Mouse (Mus musculus) layer of hippocampus, adult 2 months (tissue): ENCODE measurements around the gene 4833439L19Rik. TPM values are rescaled to one million over a fixed set of nuclear protein-coding genes. Genes with fewer than 3 reads are reported as not detected.
A peak's percentile ranks its signal among the peaks of the same experiment; 100 is the strongest.
"Not testable (repeated sequence)": the region's sequence is repeated elsewhere in the genome, so short reads cannot be mapped to it uniquely, and the experiment has no call there.

Experiments
- DNase-seq, 2 experiments: peaks; one replicate each; pipeline ENCODE4 v3.0.0; 2022; ENCODE audit warnings: low spot score in 2 of 2
- H3K27ac ChIP-seq: fragments of 200-600 bp; 2 replicates; pipeline ENCODE4 v1.8.1; 2022
- H3K4me3 ChIP-seq: fragments of 200-600 bp; 2 replicates; pipeline ENCODE4 v1.8.1; 2022; ENCODE audit warnings: mild to moderate bottlenecking
- CTCF ChIP-seq: fragments of 200-600 bp; conservative IDR thresholded peaks from 2 replicates; pipeline ENCODE4 v1.8.1; 2022; ENCODE audit warnings: antibody characterized with exemption, mild to moderate bottlenecking, moderate library complexity
- long read RNA-seq, 2 experiments: library from polyadenylated mRNA; stranded (forward); transcript quantifications; one replicate each; pipeline ENCODE4 v2.0.0; 2021; ENCODE audit warnings: borderline mapping rate in 2 of 2
- total RNA-seq, 2 experiments: library from RNA; stranded (reverse); gene quantifications; 2 replicates each; pipeline ENCODE4 v1.2.3; 2021

The 4833439L19Rik gene
- total RNA-seq: 100 to 1,000 TPM; 152 to 159 TPM
- long read RNA-seq, experiment 1, transcript 4833439L19Rik-209 (5 exons, 946 nt): minor isoform, 25 of 190 reads
- long read RNA-seq, experiment 1, transcript 4833439L19Rik-201 (9 exons, 2,727 nt): major isoform, 35 of 190 reads
- long read RNA-seq, experiment 1, partial matches to known transcripts: 33 of 190 reads
- long read RNA-seq, experiment 1, other reads (novel, unspliced or antisense): 94 of 190 reads
- long read RNA-seq, experiment 2, transcript 4833439L19Rik-201 (9 exons, 2,727 nt): minor isoform, 33 of 300 reads
- long read RNA-seq, experiment 2, transcript 4833439L19Rik-209 (5 exons, 946 nt): major isoform, 40 of 300 reads
- long read RNA-seq, experiment 2, transcript 4833439L19Rik-208 (8 exons, 2,502 nt): minor isoform, 10 of 300 reads
- long read RNA-seq, experiment 2, partial matches to known transcripts: 58 of 300 reads
- long read RNA-seq, experiment 2, other reads (novel, unspliced or antisense): 159 of 300 reads

DNA sequence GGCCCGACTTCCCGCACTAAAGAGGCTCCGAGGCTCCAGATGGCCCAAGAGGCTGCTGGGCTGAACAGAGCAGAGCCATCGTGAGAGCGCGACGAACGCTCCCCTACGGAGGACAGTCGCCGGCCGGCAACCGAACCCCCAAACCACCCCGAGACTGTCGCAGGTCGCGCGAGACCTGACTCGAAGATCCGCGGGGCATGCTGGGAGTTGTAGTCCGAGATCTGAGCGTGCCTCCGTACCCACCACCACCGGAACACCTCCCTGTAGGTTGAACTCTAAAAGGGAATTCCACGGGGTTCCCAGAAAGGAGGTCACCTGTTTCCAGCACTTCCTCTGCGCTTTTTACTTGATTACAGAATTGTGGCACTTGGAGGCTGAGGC, at the start of gene 4833439L19Rik:
Gene 4833439L19Rik (minus strand): TSS at position 235 of the 381 bp plus-strand sequence.
- TF ChIP-seq CTCF: no peak
- Histone ChIP-seq H3K4me3 (peak within 1 kb of the TSS; percentile 82), H3K27ac (peak within 1 kb of the TSS; percentile 89)
- DNase-seq: peak; percentile 94 to 95

DNA sequence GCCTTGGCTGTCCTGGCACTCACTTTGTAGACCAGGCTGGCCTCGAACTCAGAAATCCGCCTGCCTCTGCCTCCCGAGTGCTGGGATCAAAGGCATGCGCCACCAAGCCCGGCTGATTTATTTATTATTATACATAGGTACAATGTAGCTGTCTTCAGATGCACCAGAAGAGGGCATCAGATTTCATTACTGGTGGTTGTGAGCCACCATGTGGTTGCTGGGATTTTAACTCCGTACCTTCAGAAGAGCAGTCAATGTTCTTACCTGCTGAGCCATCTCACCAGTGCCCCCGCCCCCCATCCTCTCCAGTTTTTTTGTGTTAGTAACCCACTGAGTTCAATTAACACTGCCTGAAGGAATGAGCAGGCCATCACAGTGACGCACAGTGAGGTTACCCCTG, 47.9 kb upstream of the 4833439L19Rik start:
- H3K27ac ChIP-seq, DNase-seq, H3K4me3 ChIP-seq: not testable (repeated sequence)
- TF ChIP-seq CTCF: peak; percentile 61

GRCm38 (mm10) chr13:54610972-54611754, 45.9 kb upstream of the 4833439L19Rik start, which contains the start of gene Cltb:
Gene Cltb, minus strand, starts transcription at chr13:54611344.
- H3K27ac ChIP-seq: peak within 1 kb of the TSS; percentile 98
- no peak for TF ChIP-seq CTCF
- DNase-seq: peak; percentile 88 to 96
- H3K4me3 ChIP-seq: peak within 1 kb of the TSS; percentile 99

- H3K4me3 ChIP-seq: peak overlapping the region; percentile 99
- no peak for TF ChIP-seq CTCF
- peak overlapping the region; percentile 98 for H3K27ac ChIP-seq
- DNase-seq: peak in 1 of 2 experiments; percentile 47
Measured at GRCm38 (mm10) chr13:54610613-54610971, 45.4 kb upstream of the 4833439L19Rik start.

DNA sequence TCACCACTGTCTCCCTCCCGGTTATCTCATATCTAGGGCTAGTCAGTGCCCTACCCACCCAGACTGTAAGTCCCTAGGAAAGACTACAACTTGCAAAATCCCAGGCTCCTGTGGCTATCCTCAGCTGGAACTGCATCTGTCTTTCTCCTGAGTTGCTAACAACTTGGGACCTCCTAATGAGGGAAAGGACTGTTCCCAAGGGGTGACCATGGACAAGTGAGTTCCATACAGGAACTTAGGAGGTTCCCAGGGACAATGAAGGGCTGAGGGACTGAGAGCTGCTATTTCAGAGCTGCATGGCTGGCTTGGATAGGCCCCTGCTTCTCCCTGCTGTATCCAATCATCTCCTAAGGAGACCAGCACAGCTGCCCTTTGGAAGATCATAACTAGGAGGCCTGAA, 44.1 kb upstream of the 4833439L19Rik start:
- no peak for DNase-seq
- TF ChIP-seq CTCF: no peak
- Histone ChIP-seq H3K27ac (peak overlapping the region; percentile 98), H3K4me3 (peak overlapping the region; percentile 39)

GRCm38 (mm10) chr13:54608666-54609065, 43.4 kb upstream of the 4833439L19Rik start:
- peak overlapping the region; percentile 39 for H3K4me3 ChIP-seq
- peak overlapping the region; percentile 98 for H3K27ac ChIP-seq
- TF ChIP-seq CTCF: no peak
- peak in 1 of 2 experiments; percentile 39 for DNase-seq

DNA sequence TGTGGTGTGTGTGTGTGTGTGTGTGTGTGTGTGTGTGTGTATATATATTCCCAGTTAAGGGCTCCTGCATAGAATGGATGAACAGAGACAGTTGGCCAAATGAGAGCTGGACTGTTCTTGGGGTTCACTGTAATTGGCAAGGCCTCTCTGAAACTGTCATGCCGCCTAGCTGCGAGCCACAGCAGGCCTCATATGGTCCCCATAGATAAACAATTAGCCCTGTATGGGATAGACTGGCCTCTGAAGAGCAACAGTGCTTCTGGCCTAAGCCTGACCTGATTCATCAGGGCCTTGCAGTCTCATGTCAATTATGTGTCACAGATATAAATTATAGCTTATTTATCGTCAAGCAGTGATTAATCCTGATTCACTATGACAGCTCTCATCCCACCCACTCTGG, 42.8 kb upstream of the 4833439L19Rik start:
- H3K4me3 ChIP-seq: peak overlapping the region; percentile 39; the same call in 1 of the 2 replicates
- DNase-seq: no peak
- peak overlapping the region; percentile 98 for H3K27ac ChIP-seq
- TF ChIP-seq CTCF: 0 out of 2 replicates have a peak, but pooled peaks have one; percentile 7

DNA sequence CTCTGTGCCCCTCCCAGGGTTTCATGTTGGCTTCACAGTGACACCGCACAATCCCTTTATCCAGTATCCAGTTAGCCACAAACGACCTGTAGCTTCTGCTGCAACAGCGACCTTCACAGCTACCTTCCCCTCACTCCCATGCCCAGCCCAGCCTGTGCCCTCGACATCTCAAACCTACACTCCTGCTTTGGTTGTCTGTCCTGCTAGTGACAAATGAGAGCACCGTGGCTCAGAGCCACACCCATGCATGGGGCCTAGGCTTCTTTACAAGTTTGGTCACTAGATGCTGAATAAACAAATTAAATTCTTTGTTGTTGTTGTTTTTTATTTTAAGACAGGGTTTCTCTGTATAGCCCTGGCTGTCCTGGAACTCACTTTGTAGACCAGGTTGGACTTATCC, 42.0 kb upstream of the 4833439L19Rik start:
- Histone ChIP-seq H3K4me3 (no peak overlapping the region), H3K27ac (no peak overlapping the region)
- TF ChIP-seq CTCF: no peak

GRCm38 (mm10) chr13:54605426-54605825, 40.2 kb upstream of the 4833439L19Rik start:
- no peak overlapping the region for H3K4me3 ChIP-seq
- H3K27ac ChIP-seq: peak overlapping the region; percentile 70
- TF ChIP-seq CTCF: no peak
- DNase-seq: no peak

More for the DNA sequence above, 42.0 kb upstream of the 4833439L19Rik start:
- DNase-seq: no peak

DNA sequence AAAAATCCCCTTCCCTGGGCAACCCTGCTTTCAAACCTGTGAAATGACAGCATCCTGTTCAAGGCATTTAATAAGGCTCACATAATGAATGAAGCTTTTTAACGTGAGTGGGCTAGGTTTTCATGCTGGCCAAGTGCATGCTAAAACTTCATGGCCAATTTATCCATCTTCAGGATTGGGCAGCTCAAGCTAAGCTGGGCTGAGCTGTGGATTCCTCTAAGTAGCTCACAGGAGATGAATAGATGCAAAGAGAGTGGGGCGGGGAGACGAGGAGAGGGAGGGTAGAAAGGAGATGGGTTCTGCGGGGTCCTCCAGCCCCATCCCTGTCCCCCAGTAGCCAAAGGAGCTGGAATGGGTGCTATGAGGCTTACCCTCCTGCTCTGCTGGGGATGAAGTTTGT, 39.0 kb upstream of the 4833439L19Rik start:
- no peak for TF ChIP-seq CTCF
- no peak for DNase-seq
- H3K4me3 ChIP-seq: no peak overlapping the region
- peak overlapping the region; percentile 70 for H3K27ac ChIP-seq

- Histone ChIP-seq H3K4me3 (no peak overlapping the region), H3K27ac (peak overlapping the region; percentile 3; the same call in 1 of the 2 replicates)
- peak; percentile 41 for TF ChIP-seq CTCF
- no peak for DNase-seq
Measured at GRCm38 (mm10) chr13:54603501-54603900, 38.3 kb upstream of the 4833439L19Rik start.

DNA sequence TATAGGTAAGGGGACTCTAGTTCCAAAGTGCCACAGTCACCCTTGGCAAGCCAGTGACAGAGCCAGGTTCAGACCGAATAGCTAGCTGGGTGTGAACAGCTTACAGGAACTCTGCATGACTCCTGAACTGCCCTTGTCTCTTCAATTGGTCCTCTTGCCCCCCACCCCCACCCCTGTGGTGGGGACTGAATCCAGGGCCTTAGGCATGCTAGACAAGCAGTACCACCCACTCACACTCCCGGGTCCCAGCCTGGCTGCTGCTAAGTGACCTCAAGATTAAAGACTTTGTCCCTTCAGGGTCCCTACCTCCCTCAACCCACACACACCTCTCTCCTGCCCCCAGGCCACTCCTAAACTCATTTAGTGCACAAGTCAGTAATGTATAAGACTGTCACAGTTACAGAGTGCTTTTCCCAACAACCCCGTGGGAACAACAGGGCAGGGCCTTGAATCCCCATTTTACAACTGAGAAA, 37.4 kb upstream of the 4833439L19Rik start:
- no peak for TF ChIP-seq CTCF
- DNase-seq: no peak
- H3K27ac ChIP-seq: no peak overlapping the region

More for the DNA sequence above, 37.4 kb upstream of the 4833439L19Rik start:
- H3K4me3 ChIP-seq: no peak overlapping the region
